Mouse (Mus musculus) embryonic facial prominence, embryonic 11.5 days (tissue): ENCODE results near the gene Arpp21. TPM values are rescaled to one million over a fixed set of nuclear protein-coding genes. Genes with fewer than 3 reads are reported as not detected.

Experiments
- ATAC-seq: fragments of 200-750 bp; cut with Nextera tagmentation; replicated peaks from 2 replicates; pipeline ENCODE4 v1.8.0; 2017; ENCODE audit warnings: low read depth; ENCODE audit not compliant: insufficient number of reproducible peaks, low FRiP score, low TSS enrichment
- DNase-seq: peaks from one replicate; pipeline ENCODE4 v3.0.0-alpha.2; 2015; ENCODE audit warnings: low spot score
- H3K27ac ChIP-seq: fragments of 300-500 bp; sonication (generic); replicated peaks from 2 replicates; pipeline ENCODE4 v1.5.1; 2014; ENCODE audit warnings: mild to moderate bottlenecking, low read depth, low read length, control low read depth
- H3K27me3 ChIP-seq: fragments of 300-500 bp; sonication (generic); 2 replicates; pipeline ENCODE4 v1.6.1; 2014; ENCODE audit warnings: mild to moderate bottlenecking, low read length, moderate library complexity, mixed read lengths; ENCODE audit not compliant: control insufficient read depth, insufficient read depth
- H3K36me3 ChIP-seq: fragments of 300-500 bp; sonication (generic); replicated peaks from 2 replicates; pipeline ENCODE4 v1.6.1; 2014; ENCODE audit warnings: low read depth, mild to moderate bottlenecking, low read length, moderate library complexity, mixed read lengths; ENCODE audit not compliant: control insufficient read depth, insufficient read depth
- H3K4me1 ChIP-seq: fragments of 300-500 bp; sonication (generic); 2 replicates; pipeline ENCODE4 v1.6.1; 2014; ENCODE audit warnings: low read length, mixed read lengths; ENCODE audit not compliant: control insufficient read depth, insufficient read depth
- H3K4me2 ChIP-seq: fragments of 300-500 bp; sonication (generic); 2 replicates; pipeline ENCODE4 v1.6.1; 2014; ENCODE audit warnings: low read depth, mild to moderate bottlenecking, control low read depth, low read length, moderate library complexity
- H3K4me3 ChIP-seq: fragments of 300-500 bp; sonication (generic); 2 replicates; pipeline ENCODE4 v1.5.1; 2014; ENCODE audit warnings: low read depth, low read length, control low read depth
- H3K9ac ChIP-seq: fragments of 300-500 bp; sonication (generic); replicated peaks from 2 replicates; pipeline ENCODE4 v1.6.1; 2014; ENCODE audit warnings: mild to moderate bottlenecking, control low read depth, low read length
- H3K9me3 ChIP-seq: fragments of 300-500 bp; sonication (generic); replicated peaks from 2 replicates; pipeline ENCODE4 v1.6.1; 2016; ENCODE audit warnings: mild to moderate bottlenecking, low read length, inconsistent platforms, mixed read lengths; ENCODE audit not compliant: control insufficient read depth
- WGBS: fragments of 180-500 bp; shearing (Covaris S2); extraction: QIAGEN DNeasy Blood & Tissue Kit; methylation state at CpG from one replicate; pipeline ENCODE4 v1.1.7; 2014; 5-methylcytosine and 5-hydroxymethylcytosine counted together
- polyA plus RNA-seq: library from polyadenylated mRNA; unstranded; fragments of >200 nt; fragmentation: Nextera tagmentation; extraction: Ambion mirVana; gene quantifications from 2 replicates; pipeline ENCODE4 v1.2.1, GENCODE M21; 2014

Gene Arpp21
- polyA plus RNA-seq = 3.1 and 3.6 TPM in 2 replicates

GRCm38 (mm10) chr9:112235696-112236397, at the start of gene Arpp21:
Arpp21 (minus strand) TSS chr9:112235938.
- Histone ChIP-seq H3K27ac (no peak within 1 kb of the TSS), H3K36me3 (no peaks in the 10 kb centered on the region), H3K9me3 (no peaks in the 10 kb centered on the region), H3K4me2 (peak within 1 kb of the TSS; percentile 85), H3K4me1 (peaks cover 3% of the 10 kb centered on the region), H3K27me3 (peaks cover 26% of the 10 kb centered on the region), H3K4me3 (peak within 1 kb of the TSS; percentile 41), H3K9ac (peak within 1 kb of the TSS; percentile 48)
- DNase-seq (peak; percentile 13), ATAC-seq (peak; percentile 72; the same call in 1 of the 2 replicates)
- 16% methylated on average over 16 of the region's 16 CpGs for WGBS

GRCm38 (mm10) chr9:112272426-112272969, 36.8 kb upstream of the Arpp21 start:
- Histone ChIP-seq H3K27me3 (no peaks in the 10 kb centered on the region), H3K4me2 (no peak overlapping the region), H3K9ac (no peak overlapping the region), H3K4me3 (no peak overlapping the region), H3K4me1 (no peaks in the 10 kb centered on the region), H3K27ac (no peak overlapping the region), H3K36me3 (no peaks in the 10 kb centered on the region), H3K9me3 (no peaks in the 10 kb centered on the region)
- 82% methylated on average over 8 of the region's 8 CpGs for WGBS
- ATAC-seq (no peak), DNase-seq (no peak)

- Histone ChIP-seq H3K9ac (no peak overlapping the region), H3K4me1 (no peaks in the 10 kb centered on the region), H3K4me3 (no peak overlapping the region), H3K27me3 (no peaks in the 10 kb centered on the region), H3K36me3 (no peaks in the 10 kb centered on the region), H3K9me3 (no peaks in the 10 kb centered on the region), H3K27ac (no peak overlapping the region), H3K4me2 (no peak overlapping the region)
- DNase-seq = no peak
- ATAC-seq = no peak
- WGBS = 78% methylated on average over 4 of the region's 4 CpGs
Measured at GRCm38 (mm10) chr9:112264982-112265641, 29.4 kb upstream of the Arpp21 start.

GRCm38 (mm10) chr9:112261986-112262901, 26.5 kb upstream of the Arpp21 start:
- Histone ChIP-seq H3K4me3 (no peak overlapping the region), H3K9me3 (no peaks in the 10 kb centered on the region), H3K4me1 (no peaks in the 10 kb centered on the region), H3K27me3 (no peaks in the 10 kb centered on the region), H3K36me3 (no peaks in the 10 kb centered on the region), H3K27ac (no peak overlapping the region), H3K9ac (no peak overlapping the region), H3K4me2 (no peak overlapping the region)
- ATAC-seq (no peak), DNase-seq (no peak)
- WGBS = 83% methylated on average over 16 of the region's 16 CpGs

GRCm38 (mm10) chr9:112261556-112261955, 25.8 kb upstream of the Arpp21 start:
- H3K4me3 ChIP-seq = no peak overlapping the region
- no peak overlapping the region for H3K9ac ChIP-seq
- H3K36me3 ChIP-seq = no peaks in the 10 kb centered on the region
- no peaks in the 10 kb centered on the region for H3K4me1 ChIP-seq
- no peak overlapping the region for H3K27ac ChIP-seq
- ATAC-seq = no peak
- no peak for DNase-seq
- 81% methylated on average over 2 of the region's 2 CpGs for WGBS
- no peaks in the 10 kb centered on the region for H3K27me3 ChIP-seq
- H3K9me3 ChIP-seq = no peaks in the 10 kb centered on the region
- no peak overlapping the region for H3K4me2 ChIP-seq

GRCm38 (mm10) chr9:112260696-112261095, 25.0 kb upstream of the Arpp21 start:
- DNase-seq (no peak), ATAC-seq (no peak)
- no peaks in the 10 kb centered on the region for H3K36me3 ChIP-seq
- H3K27me3 ChIP-seq = no peaks in the 10 kb centered on the region
- H3K9ac ChIP-seq = no peak overlapping the region
- no peak overlapping the region for H3K4me2 ChIP-seq
- H3K4me1 ChIP-seq = no peaks in the 10 kb centered on the region
- no peaks in the 10 kb centered on the region for H3K9me3 ChIP-seq
- H3K4me3 ChIP-seq = no peak overlapping the region
- H3K27ac ChIP-seq = no peak overlapping the region
- 70% methylated on average over 2 of the region's 2 CpGs for WGBS

- H3K27me3 ChIP-seq = no peaks in the 10 kb centered on the region
- H3K27ac ChIP-seq = no peak overlapping the region
- 92% methylated on average over 1 of the region's 1 CpGs for WGBS
- ATAC-seq = no peak
- no peak for DNase-seq
- no peak overlapping the region for H3K4me3 ChIP-seq
- H3K9ac ChIP-seq = no peak overlapping the region
- no peak overlapping the region for H3K4me2 ChIP-seq
- H3K9me3 ChIP-seq = no peaks in the 10 kb centered on the region
- H3K4me1 ChIP-seq = no peaks in the 10 kb centered on the region
- H3K36me3 ChIP-seq = no peaks in the 10 kb centered on the region
Measured at GRCm38 (mm10) chr9:112258560-112258959, 22.8 kb upstream of the Arpp21 start.
